Mouse (Mus musculus) spleen, postnatal 4 days (tissue): ENCODE results near the gene Klk11.

Source experiments
- DNase-seq, 2 experiments: peaks; one replicate each; pipeline ENCODE4 v3.0.0; 2022; ENCODE audit warnings: low spot score in 2 of 2

Gene Klk11

GRCm38 (mm10) chr7:43774364-43774763, at the start of gene Klk11:
Gene Klk11 (plus strand): TSS chr7:43774604.
- peak; percentile 8 to 50 for DNase-seq

DNA sequence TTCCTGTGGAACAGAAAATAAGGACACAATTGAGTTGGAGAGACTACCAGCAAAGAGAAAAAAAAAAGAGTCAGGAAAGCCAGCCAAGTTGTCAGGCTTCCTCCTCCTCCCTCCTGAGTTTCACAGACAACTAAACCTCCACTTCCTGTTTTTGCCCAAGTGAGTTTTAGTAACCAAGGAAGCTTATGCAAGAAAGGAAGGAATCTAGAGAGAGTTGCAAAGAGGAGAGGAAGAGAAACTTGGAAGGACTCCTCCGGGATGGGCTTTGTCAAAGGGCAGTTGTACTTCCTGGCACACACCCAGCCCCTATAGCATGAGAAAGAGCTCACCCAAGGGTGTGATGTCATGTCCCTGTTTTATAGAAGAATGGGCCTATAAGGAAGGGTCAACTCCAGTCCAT, 26.6 kb upstream of the Klk11 start:
- DNase-seq, result no peak

DNA sequence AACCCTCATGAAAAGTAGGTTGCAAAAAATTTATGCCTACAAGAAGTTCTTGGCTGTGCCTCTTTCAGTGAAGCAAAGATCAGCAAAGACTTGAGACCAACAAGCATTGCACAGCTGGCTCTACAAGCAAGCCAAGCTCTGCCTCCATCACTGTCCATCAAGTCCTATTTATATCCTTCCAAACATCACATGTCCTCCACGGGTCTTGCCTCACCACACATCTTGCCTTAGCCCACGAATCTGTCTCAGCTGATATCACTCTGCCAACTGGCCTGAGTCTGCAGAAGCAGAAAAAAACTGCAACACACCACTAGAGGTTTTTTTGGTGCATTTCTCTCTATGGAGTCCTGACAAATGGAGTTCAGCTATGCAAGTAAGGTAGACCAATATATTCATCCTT, 21.6 kb upstream of the Klk11 start:
- DNase-seq, result no peak

- DNase-seq, result peak in 1 of 2 experiments; percentile 47
These were observed 7.9 kb upstream of the Klk11 start for GRCm38 (mm10) chr7:43766484-43766883.

DNA sequence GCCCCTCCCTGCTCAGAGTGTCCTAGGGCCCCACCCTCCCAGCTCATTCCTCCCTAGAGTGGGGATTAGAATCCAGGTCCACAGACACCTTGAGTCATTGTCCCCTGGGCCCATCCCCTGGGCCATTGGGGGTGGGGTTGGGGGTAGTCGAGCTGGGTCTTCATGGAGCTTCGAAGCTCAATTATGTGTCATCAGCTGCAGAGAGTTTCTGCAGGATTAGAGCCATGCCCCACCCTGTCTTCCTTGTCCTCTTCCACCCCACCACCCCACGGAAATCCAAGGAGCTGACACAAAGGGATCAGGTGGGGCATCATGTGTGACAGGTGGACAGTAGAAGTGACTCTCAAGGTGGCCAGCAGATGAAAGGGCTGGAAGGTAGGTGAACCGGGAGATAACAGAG, 5.8 kb upstream of the Klk11 start, which contains the start of gene Klk12:
Gene Klk12, plus strand, starts transcription at position 301 of the 400 bp plus-strand sequence.
- DNase-seq, result peak in 1 of 2 experiments; percentile 49

DNA sequence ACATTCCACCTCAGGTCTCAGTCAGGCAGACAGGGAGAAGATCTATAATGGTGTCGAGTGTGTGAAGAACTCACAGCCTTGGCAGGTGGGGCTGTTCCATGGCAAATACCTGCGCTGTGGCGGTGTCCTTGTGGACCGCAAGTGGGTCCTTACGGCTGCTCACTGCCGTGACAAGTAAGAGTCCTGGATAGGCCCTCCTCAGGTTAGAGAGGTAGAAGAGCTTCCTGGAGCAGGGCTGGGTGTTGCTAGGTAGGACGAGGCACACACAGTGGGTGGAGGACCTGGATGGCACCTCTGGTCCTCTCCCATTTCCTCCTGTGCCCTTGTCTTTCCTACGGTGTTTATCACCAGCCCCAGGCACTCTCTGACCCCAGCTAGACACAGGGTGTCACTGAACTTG, 4.8 kb upstream of the Klk11 start:
- peak; percentile 5 to 40 for DNase-seq

DNA sequence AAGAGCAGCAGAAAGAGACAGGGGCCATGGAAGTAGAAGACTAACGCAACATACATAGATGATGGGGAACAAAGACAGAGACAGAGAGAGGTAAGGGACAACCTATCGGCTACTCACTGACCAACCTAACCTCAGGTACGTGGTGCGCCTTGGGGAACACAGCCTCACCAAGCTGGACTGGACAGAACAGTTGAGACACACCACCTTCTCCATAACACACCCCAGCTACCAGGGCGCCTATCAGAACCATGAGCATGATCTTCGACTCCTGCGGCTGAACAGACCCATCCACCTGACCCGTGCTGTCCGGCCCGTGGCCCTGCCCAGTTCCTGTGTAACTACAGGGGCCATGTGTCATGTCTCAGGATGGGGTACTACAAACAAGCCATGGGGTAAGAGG, 3.7 kb upstream of the Klk11 start:
- DNase-seq, result peak; percentile 8 to 56

DNA sequence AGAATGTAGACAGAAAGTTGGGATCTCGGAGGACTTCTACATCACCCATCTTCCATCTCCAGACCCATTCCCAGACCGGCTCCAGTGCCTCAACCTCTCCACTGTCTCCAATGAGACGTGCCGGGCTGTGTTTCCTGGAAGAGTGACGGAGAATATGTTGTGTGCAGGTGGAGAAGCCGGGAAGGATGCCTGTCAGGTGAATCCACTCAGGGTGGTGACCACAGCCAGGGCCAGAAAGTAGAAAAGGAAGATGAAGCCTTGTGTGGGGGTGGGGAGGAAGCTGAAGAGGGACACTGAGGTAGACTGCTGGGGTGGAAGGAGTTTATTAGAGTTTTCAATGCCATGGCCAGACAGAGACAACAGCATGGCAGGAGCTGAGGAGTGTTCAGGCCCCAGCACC, 2.5 kb upstream of the Klk11 start:
- DNase-seq, result peak; percentile 0 to 43

DNA sequence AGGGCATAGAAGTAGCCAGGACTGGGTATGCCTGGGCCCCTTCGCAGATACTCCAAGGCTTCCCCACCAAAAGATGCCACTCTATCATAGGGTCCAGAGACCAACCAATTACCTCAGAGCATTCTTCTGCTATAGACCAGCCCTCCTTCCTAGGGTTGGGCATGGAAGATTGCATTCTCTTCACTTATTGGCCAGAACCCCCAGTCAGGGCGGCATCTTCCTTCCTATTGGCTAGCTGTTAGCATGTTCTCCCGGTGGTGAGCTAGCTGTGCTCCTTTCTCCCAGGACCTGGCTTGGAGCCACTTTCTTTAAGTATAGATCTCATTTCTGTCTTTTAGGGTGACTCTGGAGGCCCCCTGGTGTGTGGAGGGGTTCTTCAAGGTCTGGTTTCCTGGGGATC, 1.5 kb upstream of the Klk11 start:
- peak; percentile 7 to 34 for DNase-seq

DNA sequence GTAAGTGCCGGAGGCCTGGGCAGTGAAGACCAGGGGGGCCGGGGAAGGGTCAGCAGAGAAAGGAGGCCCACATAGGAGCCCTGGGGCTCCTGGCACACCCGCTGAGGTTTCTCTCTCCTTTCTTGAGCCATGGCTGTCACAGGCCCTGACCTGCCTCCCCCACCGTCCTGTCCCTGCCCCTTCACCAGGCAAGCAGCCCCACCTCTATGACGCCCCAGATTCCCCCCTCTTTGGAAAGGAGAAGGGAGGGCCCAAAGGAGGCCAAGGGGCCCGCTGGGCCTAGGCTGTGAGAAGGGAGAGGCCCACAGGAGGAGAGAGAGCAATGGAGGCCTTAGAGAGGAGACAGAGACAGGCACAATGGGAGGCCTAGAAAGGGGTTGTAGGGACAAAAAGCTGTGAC, 398 bp downstream of the Klk11 start:
- peak; percentile 8 to 56 for DNase-seq

DNA sequence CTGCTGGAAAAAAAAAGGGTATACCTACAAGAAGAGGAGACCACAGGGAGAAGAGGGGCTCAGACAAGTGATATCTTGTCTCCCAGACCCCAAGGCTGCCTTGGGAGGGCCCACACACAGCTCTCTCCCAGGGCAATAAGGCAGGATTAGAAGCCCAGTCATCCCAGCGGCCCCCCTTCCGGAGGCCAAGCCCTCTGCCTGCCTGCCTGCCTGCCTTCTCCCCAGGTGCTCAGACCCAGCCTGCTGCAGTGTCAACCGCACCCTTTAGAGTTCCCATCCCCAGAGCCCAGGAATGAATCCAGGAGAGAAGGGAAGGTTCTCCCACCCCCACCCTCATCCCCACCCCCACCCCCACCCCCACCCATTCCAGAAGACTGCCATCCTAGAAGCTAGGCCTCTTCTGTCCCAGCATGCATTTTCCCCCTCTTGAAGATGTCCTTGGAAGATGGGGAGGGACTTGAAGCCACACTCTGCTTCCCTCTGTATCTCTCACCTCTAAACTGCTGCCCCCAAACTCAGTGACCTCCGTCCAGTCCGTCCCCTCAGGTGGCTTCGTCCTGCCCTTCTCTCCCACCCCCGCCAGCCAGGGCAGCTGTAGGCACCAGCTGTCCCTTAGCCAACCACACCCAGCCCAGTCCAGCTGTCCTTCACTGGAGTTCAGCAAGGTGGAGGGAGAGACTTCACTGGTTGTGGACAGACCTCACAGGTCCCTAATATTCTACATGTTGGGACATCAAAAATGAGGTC, 1.1 kb downstream of the Klk11 start:
- DNase-seq, result peak; percentile 11 to 56

- peak in 1 of 2 experiments; percentile 51 for DNase-seq
These were observed 2.1 kb downstream of the Klk11 start for GRCm38 (mm10) chr7:43776506-43776905.

GRCm38 (mm10) chr7:43777423-43777822, 3.0 kb downstream of the Klk11 start:
- peak in 1 of 2 experiments; percentile 47 for DNase-seq

DNA sequence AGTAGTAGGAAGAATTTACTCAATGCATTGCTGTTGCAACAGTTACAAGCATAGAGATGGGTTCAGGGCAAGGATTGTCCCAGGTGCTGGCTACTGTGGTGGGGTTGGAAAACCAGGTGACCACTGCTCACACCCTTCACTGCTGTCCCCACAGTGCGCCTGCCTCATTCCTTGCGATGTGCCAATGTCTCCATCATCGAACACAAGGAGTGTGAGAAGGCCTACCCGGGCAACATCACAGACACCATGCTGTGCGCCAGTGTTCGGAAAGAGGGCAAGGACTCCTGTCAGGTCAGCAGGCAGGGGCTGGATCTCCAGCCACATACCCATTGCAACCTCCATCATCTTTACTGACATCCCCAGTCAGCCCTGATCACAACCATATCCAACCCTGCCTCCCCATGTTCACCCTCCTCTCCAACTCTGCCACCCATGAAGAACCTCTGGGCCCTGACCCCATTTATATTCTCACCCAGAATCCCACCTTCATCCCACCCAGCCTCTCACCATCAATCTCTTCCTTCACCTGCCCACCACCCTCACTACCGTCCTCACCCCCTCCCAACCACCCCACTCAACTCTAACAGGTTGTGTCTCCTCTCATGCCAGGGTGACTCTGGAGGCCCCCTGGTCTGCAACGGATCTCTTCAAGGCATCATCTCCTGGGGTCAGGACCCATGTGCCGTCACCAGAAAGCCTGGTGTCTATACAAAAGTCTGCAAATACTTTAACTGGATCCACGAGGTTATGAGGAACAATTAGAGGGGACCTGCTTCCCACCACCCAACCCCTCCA, 4.0 kb downstream of the Klk11 start:
- peak in 1 of 2 experiments; percentile 52 for DNase-seq

DNA sequence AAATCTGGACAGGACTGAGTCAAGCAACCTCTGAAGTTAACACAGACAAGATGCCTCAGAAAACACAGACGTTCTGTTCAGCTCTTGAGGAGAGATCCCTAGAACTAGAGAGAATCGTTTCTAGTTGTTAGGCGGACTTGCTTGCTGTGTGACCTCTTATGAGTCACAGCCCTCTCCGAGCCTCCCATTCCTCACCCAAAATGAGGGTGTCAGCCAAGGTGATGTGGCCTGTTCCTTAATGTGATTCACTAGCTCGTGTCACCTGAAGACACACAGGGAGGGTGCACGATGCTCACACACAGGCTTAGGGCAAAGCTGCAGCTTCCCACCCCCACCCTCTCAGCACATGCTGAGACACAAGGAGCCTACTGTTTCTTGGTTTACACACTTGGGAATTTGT, 5.8 kb downstream of the Klk11 start:
- no peak for DNase-seq

DNA sequence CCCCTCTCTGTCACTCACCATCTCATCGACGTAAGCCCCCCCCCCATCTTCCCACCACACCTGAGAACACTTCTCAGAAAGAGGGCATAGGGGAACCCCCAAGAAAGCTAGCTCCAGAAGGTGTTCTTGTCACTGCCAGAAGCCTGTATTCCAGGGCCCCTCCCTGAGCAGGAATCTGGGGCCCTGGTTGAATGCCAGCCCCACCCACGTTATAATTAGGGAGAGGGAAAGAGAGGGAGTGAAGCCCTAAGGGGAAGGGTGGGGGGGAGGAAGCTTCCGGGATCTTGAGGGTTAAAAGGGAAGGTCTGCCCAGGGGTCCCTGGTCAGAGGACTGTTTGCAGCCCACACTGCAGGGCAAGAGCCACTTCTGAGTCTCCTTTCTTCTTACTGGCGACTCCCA, 6.3 kb downstream of the Klk11 start, which contains the start of gene Klk10:
Gene Klk10, plus strand, starts transcription at position 290 of the 400 bp plus-strand sequence.
- DNase-seq, result no peak

DNA sequence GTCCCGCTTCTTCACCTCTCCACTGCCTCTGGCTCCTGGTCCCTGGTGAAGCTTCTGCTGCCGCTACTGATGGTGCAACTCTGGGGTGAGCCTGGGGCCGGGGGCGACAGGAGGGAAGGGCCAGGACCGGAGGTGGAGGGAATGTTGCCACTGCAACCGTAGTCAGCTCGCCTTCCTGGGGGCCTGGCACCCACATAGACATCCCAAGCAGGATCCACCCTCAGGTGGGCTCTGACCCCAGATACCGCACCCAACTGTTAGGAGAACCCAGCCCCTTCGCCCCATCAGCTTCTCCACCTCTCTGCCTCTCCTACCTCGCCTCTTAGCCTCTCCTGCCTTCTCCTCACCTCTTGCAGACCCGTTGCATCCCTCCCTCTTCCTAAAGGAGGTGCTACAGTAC, 7.1 kb downstream of the Klk11 start:
- DNase-seq, result no peak

- DNase-seq, result peak; percentile 60 to 87
These were observed 8.2 kb downstream of the Klk11 start for GRCm38 (mm10) chr7:43782275-43783265.

GRCm38 (mm10) chr7:43785286-43785685, 10.9 kb downstream of the Klk11 start:
- DNase-seq, result no peak

- no peak for DNase-seq
These were observed 13.7 kb downstream of the Klk11 start for GRCm38 (mm10) chr7:43788096-43788495.

DNA sequence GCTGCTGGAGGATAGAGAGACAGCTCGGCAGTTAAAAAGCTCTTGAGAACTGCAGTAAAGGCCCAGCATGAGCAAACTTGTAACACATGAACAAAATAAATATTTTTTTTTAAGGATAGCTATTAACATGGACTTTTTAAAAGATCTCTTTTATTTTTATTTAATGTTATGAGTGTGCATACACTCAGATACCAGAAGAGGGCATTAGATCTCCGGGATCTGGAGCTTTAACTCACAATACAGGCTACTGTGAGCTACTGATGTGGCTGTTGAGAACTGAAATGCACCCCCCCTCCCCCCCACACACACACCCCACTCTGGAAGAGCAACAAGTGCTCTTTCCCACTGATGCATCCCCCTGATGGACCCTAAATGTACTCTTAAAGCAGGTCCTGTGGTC, 14.9 kb downstream of the Klk11 start:
- DNase-seq, result no peak

DNA sequence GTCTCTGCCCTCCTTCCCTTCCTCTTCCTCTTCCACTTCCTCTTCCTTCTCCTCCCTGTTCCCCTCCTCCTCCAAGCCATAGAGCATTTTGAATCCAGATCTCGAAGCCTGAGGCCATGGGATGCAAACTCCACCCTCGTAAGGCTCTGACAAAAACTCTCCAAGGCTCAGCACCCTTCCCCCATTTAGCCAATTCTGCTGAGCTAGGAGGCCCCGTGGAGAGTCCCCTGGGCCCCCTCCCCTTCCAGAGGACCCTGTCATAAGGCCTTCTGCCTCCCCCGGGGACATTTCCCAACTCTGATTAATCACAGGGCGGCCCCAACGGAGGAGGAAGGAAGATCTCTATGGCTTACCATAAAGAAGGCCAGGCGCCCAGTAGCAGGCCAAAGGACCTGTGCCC, 17.2 kb downstream of the Klk11 start, which contains the start of gene Klk9:
Gene Klk9, plus strand, starts transcription at position 301 of the 400 bp plus-strand sequence.
- DNase-seq, result no peak
